Mouse (Mus musculus): Measurements from ENCODE around the gene Mast3.

The Mast3 gene

DNA sequence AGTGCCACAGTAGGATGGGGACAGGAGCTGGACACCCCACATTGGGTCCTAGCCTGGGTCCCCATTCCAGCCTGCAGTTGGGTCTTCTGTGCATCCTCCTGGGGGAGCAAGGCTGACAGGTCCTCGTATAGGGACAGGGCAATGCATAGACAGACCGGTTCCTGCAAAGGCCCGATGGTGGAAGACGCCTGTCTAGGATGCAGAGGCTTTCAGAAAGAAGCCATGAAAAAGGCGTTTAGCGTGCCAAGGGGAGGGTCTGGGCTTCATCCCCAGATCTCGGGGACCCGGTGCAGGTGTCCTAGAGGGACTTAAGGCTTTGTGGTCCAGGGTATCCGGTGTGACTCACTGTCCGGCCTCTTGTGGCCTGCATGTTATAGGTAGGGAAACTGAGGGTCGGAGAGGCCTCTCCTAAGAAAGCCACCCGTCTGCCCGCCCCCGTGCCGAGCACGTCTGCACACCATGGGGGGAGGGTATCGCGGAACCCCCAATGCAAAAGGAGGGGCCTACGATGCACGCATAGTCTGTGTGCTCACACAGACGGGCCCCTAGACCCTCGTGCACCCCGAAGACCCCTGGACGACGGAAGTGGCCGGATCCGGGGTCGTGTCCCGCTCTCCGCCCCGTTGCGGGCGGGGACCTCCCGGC is 28.9 kb downstream of the Mast3 start:
- no peak for DNase-seq

DNA sequence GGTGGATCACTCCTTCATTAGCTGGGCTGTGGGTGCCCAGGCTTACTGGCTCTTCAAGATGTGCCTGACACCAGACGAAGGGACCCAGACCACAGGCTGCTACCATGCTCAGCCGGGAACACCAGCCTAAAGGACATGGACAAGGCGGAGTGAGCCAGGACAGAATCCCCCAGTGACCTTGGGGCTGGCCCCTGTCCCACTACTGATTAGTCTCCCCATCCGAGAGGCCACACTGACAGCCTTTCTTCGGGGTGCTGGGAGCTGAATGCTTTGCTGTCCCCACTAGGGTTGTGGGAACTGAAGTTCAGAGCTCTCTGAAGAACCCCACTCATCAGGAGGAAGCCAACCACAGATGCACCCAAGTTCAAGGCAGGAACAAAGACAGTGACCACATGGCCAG is 29.6 kb downstream of the Mast3 start:
- DNase-seq: no peak

DNA sequence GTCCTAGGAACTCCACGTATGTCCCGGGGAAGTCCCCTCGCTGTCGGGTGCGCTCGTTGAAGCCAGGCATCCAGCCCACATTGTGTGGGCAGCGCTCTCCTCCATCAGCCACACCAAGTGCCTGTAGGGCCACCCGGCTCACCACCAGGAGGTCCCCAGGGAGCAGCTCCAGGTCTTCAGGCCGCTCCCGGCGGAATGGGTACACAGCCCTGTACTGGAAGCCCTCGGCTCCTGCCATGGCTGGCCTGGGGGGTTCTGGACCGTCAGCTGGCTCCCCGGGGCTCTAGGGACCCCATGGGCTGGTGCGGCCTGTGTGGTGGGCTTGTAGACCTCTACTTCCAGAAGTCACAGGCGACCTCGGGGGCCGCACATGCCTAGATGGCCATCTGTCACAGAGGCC is 30.1 kb downstream of the Mast3 start:
- DNase-seq: peak in 1 of 2 experiments; percentile 41

DNA sequence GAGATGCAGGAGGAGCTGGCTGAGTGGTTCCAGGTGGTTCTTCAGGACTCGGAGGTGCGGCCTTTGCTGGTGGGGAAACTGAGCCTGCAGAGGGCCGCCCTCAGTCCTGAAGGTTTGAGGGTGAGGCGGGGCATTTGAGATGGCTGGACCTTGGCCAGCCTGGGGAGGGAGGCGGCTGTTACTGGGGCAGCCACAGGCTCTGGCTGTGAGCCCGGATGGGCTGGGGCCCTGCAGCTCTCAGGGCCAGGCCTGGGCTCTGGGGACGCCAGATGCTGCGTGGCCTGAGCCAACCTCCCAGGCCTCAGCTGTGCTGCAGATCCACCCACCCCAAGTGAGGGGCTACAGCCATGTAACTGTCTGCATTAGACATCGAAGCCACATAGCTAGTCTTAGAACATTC is 31.0 kb downstream of the Mast3 start:
- DNase-seq: peak in 1 of 2 experiments; percentile 16

- DNase-seq: no peak
Observed at GRCm38 (mm10) chr8:70773410-70773809, 31.4 kb downstream of the Mast3 start.

GRCm38 (mm10) chr8:70772890-70773289 is 32.0 kb downstream of the Mast3 start:
- no peak for DNase-seq

DNA sequence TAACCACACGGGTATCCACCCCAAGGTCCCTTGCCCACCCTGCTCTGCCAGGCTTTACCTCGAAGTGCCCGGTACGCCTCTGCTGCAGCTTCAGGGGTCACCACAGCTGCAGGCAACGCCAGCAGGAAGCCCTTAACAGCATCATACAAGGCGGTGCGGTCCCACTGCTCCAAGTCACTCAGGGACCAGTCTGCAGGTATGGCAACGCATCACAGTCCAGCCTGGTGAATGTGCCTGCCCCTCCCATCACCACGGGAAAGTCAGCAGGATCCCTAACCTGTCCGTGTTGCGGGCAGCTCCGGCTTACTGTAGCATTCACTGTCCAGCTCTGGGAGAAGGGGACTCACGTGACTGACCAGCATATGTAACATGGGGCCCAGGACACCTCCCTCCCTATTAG is 32.8 kb downstream of the Mast3 start:
- DNase-seq: no peak

- DNase-seq: no peak
Observed at GRCm38 (mm10) chr8:70771217-70771616, 33.6 kb downstream of the Mast3 start.

- no peak for DNase-seq
Observed at GRCm38 (mm10) chr8:70770748-70771147, 34.1 kb downstream of the Mast3 start.

DNA sequence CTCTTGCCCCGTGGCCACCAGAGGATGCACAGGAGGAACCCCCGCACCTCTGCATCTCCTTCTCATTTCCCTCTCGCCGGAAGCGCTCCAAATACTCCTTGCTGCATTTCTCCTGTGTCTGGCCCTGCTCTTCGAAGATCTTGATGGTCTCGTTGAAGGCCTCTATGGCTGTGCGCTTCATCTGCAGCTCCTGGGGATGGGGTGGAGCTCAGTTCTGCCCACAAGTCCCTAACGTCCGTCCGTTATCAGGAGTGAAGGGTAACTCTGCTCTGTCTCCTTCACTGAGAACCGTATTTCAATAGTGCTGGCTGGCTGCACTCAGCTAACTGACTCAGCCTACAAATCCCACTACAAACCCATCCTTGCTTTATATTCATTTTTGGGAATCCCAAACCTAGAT is 35.0 kb downstream of the Mast3 start:
- no peak for DNase-seq

- peak; percentile 96 to 97 for DNase-seq
Observed at GRCm38 (mm10) chr8:70769359-70769758, 35.5 kb downstream of the Mast3 start.

- peak in 1 of 2 experiments; percentile 47 for DNase-seq
Observed at GRCm38 (mm10) chr8:70768956-70769355, 35.9 kb downstream of the Mast3 start.

GRCm38 (mm10) chr8:70768231-70768776 is 36.5 kb downstream of the Mast3 start:
- DNase-seq: peak in 1 of 2 experiments; percentile 38

DNA sequence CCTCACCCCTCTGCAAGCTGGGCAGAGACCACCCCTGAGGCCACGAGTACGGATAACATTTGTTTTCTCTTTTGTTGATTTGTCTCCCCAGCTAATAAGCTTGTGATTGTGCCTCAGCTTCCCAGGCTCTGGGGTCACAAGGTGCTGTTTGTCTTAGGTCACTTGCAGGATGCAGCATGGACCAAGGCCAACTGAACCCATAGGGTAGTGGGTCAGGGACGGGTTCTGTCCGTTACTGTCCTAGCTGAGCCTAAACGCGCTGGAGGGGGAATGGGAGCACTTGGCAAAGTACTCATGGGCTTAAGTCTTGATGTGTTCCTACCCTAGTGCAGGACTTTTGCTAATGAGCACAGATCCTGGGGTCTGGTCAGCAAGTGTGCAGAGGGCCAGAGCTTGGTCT is 37.4 kb downstream of the Mast3 start:
- DNase-seq: no peak

DNA sequence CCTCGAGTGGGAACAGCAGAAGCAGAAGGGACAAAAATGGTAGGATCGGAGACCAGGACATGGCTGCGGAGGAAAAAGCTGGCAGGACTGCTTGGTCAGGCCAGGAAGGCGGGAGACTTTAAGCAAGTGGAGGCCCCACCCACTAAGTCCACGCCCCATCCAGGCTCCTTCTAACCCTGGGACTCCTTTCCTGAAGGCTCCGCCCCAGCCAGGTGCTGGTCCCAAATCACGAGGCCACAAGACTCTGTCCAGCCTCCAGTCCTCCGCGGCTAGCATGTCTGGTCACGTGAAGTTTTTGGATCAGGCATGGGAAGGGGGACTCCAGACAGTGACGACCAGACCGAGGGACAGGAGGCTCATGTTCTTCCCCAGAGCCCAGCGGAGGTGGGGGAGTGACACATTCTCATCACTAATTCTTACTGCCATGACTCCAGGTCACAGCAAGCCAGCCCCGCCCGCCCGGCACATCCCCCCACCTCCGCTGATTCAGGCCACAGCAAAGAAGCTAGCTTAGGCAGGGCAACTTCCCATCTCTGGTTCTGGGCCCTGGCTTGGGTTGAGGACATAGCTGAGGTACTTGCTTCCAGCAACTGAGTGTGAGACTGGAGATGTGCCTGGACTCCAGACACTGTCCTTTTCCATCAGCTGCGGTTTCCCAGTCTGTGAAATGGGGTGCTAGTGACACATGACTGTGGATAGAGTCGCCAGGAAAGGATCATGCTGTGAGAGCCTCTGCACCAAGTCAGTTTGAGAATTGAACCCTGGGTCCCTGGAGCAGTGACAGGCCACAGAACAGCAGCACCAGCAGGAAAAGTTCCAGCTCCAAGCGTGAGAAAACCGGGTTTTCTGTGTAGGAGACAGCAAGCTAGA is 38.0 kb downstream of the Mast3 start:
- DNase-seq: peak; percentile 30 to 57

GRCm38 (mm10) chr8:70765838-70766570 is 38.9 kb downstream of the Mast3 start:
- peak; percentile 73 for DNase-seq

DNA sequence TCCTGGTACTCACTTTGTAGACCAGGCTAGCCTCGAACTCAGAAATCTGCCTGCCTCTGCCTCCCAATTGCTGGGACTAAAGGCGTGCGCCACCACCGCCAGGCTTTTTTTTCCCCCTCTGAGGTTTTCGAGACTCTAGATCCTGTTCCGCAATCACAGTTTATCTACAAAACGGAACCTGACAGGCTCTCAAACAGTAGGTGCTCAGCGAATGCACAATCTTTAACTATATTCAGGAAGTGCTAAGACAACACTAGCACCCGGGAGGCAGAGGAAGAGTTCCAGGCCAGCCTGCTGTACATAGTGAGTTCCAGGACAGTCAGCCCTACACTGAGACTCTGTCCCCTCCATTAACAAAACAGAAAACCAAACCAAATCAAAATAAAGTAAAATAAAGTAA is 39.5 kb downstream of the Mast3 start:
- no peak for DNase-seq

DNA sequence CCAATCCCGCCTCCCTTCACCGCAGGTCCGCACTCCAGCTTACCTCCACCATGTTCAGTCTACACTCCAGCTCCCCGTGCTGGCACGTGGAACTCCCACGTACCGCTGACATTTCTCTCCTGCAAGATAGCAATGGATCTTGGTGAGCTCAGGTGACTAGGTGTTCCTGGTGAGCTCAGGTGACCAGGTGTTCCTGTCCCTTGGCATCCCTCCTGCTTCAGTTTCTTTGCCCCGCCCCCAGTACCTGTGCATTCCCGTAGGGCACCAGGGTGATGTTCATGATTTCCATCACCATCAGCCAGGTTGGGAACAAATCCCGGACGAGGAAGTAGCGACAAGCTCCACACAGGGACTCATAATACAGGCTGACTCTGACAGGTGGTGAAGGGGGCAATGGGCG is 40.2 kb downstream of the Mast3 start:
- peak in 1 of 2 experiments; percentile 28 for DNase-seq

- DNase-seq: no peak
Observed at GRCm38 (mm10) chr8:70764026-70764425, 40.8 kb downstream of the Mast3 start.

- peak; percentile 71 to 77 for DNase-seq
Observed at GRCm38 (mm10) chr8:70763354-70763753, 41.5 kb downstream of the Mast3 start.

GRCm38 (mm10) chr8:70762118-70762517 is 42.7 kb downstream of the Mast3 start:
- DNase-seq: no peak

GRCm38 (mm10) chr8:70760775-70761406 is 44.0 kb downstream of the Mast3 start, which contains the start of gene Mpv17l2:
TSS of gene Mpv17l2 (minus strand) at chr8:70760946.
- peak; percentile 91 to 96 for DNase-seq

GRCm38 (mm10) chr8:70760350-70760749 is 44.5 kb downstream of the Mast3 start:
- no peak for DNase-seq
